Mouse (Mus musculus) gastrocnemius, postnatal 10 days (tissue): Measurements from ENCODE around the gene 2010300C02Rik. TPM values are rescaled to one million over a fixed set of nuclear protein-coding genes. Genes with fewer than 3 reads are reported as not detected.

ENCODE experiments used
- DNase-seq: peaks from one replicate; pipeline ENCODE4 v3.0.0; 2021; ENCODE audit warnings: mixed read lengths
- total RNA-seq, 2 experiments: library from RNA; stranded (reverse); gene quantifications; 2 replicates each; pipeline ENCODE4 v1.2.3; 2021

The 2010300C02Rik gene
- total RNA-seq, 2 experiments from 2014 or later, result 0.38 to 0.86 TPM

GRCm38 (mm10) chr1:37711596-37712356 is 8.1 kb downstream of the 2010300C02Rik start:
- no peak for DNase-seq

DNA sequence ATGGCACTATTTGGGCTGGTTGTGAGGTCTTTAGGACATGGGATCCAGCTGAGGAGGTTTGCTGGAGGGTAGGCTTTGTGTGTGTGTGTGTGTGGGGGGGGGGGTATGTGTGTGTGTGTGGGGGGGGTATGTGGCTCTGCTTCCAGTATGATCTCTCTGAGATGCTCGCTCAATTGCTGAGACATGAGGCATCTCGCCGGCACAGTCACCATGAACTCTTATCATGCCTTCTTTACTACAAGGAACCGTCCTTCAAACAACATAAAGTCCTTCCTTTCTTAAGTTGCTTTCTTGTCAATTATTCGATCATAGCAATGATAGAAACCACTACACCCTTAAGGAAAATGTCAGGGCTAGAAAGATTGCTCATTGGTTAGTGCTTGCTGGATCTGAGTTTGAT is 8.8 kb downstream of the 2010300C02Rik start:
- DNase-seq, result no peak

DNA sequence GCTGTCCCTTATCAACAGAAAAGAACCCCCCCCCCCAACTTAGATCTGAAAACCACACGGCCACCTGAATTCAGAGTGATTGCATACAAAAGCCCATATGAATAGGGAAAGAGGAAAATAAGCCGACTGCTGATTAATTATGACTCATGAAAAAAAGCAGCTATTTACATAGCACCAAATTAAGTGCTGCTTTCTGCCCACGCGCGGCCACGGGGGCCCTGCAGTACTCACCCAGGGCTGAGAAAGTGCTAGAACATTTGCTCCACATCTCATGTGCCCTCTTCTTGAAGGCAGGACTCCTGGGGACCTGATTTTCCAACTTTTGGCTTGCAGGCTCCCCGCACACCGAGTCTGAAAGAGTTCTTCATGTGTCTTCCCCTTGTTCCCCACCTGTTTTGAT is 10.1 kb downstream of the 2010300C02Rik start:
- no peak for DNase-seq

- DNase-seq, result no peak
These were observed 11.5 kb downstream of the 2010300C02Rik start for GRCm38 (mm10) chr1:37708270-37708955.

- DNase-seq, result no peak
These were observed 17.6 kb downstream of the 2010300C02Rik start for GRCm38 (mm10) chr1:37702326-37702725.

DNA sequence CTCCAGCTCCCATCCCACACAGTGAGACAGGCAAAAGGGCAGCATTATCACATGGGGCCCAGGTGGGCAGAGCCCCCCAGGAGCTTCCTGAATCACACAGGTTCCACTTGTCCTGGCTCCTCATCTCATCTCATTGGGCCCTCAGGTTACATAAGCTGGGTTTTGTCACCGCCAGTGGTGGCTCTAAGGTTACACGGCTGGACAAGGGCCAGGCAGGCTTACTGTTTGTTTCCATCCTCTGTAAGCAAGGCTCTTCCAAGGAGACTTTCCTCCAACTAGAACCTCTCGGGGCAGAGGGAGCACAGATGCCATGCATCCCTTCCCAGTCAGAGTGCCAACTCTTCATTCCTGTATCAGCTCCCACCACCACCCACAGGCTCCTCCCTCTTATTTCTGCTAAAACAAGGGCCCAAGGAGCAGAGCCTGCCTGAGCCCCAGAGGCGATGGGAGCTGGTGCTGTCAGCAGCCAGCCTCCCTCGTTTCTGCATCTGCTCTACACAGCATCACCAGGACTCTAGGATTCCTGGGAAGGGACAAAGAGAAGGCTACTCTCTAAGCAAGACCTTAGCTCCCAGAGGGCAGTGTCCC is 20.9 kb downstream of the 2010300C02Rik start:
- no peak for DNase-seq

DNA sequence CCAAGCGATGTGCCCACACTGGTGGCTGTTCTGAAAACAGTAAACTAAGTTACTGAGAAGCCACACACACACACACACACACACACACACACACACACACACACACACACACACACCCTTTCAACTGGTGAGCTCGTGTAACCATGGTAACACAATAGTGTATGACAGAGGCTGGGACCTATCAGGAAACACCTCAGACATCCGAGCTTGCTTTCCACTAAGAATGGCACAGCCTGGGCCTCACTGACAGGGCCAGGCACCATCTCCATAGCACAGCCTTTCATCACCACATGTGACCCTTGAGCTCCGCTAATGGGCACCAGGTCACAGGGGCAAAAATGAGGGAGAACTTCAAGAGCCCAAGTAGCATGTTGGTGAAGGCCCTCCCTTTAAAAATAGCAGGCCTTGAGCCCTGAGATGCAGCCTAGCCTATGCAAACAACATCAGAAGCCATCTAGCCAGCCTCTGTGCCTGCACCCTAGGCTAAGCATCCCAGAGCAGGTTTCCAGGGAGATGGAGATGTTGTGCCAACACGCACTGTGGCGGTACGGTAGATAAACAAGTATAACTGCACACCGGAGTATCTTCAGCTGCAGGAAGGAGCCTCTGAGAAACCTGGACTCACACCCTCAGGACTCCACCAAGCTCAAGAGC is 21.6 kb downstream of the 2010300C02Rik start:
- no peak for DNase-seq

GRCm38 (mm10) chr1:37696918-37697317 is 23.0 kb downstream of the 2010300C02Rik start:
- no peak for DNase-seq

GRCm38 (mm10) chr1:37695732-37696131 is 24.2 kb downstream of the 2010300C02Rik start:
- no peak for DNase-seq

DNA sequence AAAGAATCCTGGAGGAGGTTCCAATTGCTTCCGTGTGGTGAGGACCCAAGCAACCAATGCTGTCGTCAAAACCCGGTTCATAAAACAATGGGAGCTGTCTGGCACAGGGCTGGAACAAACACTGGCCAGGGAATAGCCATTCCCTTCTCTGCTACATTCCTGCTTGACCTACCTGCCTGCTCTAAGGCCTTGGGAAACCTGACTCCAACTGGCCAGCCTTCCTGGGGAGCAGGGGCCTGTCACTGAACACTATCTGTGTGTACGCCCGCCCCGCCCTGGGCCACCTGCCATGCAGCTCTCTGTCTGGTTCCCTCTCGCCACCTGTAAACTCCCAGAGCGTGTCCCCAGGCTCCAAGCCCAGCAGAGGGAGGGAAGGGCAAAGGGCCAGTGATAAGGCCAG is 25.5 kb downstream of the 2010300C02Rik start:
- no peak for DNase-seq

DNA sequence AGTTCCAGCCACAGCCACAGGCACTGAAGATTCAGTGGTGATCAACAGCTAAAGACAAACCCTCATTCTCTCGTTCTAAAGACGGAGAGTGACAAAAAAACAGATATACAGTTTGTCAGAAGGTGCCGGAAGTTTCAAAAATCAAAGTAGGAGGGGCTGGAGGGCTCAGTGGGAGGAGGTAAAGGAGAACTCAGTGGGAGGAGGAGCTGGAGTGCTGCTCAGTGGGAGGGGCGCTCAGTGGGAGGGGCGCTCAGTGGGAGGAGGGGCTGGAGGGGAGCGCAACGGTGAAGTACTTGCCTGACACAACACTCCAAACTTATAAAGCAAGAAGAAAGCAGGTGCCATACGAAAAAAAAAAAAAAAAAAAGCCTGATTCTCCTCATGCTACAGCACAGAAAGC is 28.7 kb downstream of the 2010300C02Rik start:
- no peak for DNase-seq

GRCm38 (mm10) chr1:37690665-37691064 is 29.2 kb downstream of the 2010300C02Rik start:
- no peak for DNase-seq

- no peak for DNase-seq
These were observed 30.2 kb downstream of the 2010300C02Rik start for GRCm38 (mm10) chr1:37689730-37690129.

DNA sequence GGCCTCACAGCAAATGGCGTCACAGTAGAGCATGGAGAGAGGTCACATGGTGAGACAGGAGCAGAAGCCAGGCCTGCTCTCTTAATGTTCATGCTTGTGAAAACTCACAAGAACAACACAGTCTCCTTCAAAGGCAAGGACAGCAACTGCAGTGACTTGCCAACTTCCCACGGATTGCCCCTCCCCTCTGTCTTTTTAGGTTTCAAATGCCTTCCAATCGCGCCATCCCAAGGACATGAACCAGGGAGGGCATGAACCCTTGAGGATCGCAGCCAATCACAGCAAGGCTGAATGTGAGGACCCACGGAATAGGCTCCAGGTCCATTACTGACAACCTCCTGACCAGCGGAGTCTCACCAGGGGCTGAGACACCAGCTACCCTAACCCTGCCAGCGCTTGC is 31.5 kb downstream of the 2010300C02Rik start:
- no peak for DNase-seq

DNA sequence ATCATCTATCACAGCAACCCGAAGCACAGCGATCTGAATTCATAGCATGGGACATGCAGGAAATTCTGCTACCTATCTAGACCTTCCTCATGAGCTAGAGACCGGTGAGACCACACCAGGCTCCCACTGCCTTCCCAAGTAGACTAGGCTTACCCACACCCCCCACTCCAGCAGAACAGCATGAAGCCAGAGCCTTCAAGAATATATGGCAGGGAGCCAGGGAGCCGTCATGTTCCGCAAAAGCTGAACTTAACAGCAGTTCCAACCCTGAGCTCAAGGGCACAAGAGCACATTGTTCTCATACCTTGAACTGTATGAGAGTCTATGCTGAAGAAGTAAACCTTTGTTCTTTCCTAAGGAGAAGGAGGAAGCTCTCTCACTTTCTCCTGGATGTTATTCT is 32.4 kb downstream of the 2010300C02Rik start:
- no peak for DNase-seq

- no peak for DNase-seq
These were observed 32.9 kb downstream of the 2010300C02Rik start for GRCm38 (mm10) chr1:37686953-37687441.

DNA sequence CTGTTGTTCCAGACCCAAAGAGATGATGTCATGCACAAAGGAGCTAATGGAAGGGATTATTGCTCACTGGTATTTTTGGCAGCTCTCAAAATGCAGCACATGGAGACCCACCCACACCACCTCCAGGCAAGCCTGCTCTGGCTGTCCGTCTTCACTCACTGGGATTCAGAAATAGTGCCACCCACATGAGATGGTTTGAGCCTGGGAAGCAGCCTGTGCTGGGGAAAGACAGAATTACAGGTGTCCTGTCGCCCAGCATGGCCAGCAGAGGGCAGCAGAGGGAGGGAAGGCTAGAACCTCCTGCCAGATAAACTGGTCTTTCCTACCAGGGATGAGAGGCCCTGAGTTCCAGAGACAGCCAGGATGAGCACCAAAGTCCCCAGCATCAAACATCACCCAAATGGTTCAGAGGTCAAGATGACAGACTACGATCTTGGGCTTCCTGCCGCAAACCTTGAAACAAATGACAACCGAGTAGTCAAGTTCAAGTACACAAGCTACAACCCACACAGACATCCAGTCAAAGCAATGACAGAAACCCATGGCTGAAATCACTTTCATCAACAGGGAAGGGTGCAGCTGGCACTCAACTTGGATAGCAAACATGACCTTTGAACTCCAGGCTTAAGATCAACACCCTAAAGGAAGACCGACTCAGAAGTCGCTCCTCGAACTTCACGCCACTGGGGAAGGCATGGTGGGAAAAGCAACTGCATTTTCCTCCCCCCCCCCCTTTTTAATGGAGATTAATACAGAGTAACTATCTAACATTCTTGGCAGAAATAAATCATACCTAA is 41.4 kb downstream of the 2010300C02Rik start:
- peak; percentile 91 for DNase-seq

DNA sequence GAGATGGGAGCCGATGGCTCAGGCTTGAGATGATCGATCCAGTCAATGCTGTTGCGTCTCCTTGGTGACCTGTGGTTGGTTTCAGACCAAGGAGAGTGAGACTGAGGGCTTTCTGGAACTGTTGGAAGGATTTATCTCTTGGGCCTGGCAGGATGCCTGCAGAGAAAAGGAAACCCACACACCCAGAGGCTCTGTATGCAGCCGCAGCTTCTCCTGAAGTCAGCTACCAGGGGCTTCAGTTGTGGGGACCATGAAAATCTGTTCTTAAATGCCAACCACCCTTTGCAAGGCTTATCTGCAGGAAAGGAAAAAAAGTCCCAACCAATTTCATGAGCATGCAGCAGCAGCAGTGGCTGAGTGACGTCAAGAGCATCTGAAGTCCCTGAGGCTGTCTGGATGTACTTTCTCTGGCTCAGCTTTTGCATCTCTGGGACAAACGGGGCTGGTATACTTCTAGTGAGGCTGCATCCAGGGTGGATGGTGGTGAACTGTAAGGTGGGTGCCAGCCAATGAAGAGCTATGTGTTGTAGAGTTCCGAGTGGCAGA is 42.8 kb downstream of the 2010300C02Rik start:
- no peak for DNase-seq

- no peak for DNase-seq
These were observed 44.4 kb downstream of the 2010300C02Rik start for GRCm38 (mm10) chr1:37675444-37675843.

DNA sequence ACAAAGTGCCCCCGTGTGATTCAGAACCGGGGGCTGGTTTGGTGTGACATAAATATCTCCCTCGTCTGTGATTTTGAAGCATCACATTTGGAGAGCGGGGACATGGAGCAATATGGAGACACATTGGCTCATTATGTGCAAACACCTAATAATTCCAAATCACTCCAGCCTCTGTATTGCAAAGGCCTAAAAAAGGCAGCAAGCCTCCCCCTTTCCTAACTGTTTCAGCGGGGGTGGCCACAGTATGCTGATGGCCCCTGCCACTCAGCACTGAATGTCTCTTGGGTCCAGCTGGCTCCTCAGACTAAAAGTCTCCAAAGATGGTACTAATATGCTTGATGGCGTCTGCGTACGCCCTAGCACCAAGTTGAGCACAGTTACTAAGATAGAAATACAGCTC is 45.6 kb downstream of the 2010300C02Rik start:
- DNase-seq, result no peak

GRCm38 (mm10) chr1:37671316-37671715 is 48.6 kb downstream of the 2010300C02Rik start:
- DNase-seq, result no peak

- no peak for DNase-seq
These were observed 52.5 kb downstream of the 2010300C02Rik start for GRCm38 (mm10) chr1:37667386-37667785.
